Mouse (Mus musculus) lung, postnatal 14 days (tissue): ENCODE measurements around the gene Asic3.
A peak's percentile ranks its signal among the peaks of the same experiment; 100 is the strongest.

Experiments
- DNase-seq: peaks from one replicate; pipeline ENCODE4 v3.0.0; 2021

Gene Asic3

DNA sequence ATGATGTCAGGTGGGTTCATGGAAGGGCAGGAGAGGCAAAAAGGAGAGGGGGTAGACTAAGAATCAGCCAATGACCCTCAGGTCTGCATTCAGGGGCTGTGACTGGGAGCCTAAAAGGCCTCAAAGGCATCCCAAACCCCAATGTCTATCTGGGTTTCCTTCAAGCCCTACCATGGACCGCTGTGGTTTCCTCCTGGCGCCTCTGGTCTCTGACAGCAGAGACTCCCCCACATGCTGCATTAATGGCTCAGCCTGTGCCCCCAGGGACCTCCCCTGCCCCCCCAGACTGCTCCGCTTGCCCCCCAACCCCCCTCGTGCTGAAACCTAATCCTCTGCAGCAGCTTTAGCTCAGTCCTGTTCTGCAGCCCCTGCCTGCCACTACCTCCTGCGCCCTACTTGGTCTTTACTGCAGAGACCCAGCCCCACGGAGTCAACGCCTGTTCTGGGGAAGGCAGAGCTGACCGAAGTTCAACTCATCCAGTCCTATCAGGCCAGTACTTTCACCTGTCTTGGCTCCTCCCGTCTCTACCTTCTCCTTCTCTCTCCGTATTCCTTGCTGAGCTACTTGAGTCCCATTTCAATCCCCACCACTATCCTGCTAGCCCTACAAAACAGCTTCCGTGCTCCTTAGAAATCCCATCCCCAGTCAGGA is at the start of gene Asic3:
Gene Asic3 (plus strand): TSS at position 351 of the 652 bp plus-strand sequence.
- no peak for DNase-seq

DNA sequence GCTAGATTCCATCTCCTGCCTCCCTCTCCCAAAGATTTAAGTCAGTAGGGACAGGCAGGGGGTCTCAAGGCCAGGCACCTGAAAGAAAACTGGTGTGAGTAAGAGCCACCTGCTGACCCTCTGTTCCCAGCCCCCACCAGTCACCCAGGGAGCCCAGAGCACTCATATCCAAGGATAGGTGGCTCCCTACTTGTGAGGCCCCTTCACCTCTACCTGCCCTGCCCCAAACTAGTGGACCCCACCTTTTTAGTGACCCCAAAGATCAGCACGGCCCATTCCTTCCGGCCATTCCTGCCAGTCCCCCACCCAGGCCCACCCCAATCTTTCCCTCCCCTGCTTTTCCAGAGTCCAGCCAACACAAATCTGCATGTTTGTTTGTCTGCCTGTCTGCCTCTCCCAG is 49.7 kb upstream of the Asic3 start:
- DNase-seq: no peak

DNA sequence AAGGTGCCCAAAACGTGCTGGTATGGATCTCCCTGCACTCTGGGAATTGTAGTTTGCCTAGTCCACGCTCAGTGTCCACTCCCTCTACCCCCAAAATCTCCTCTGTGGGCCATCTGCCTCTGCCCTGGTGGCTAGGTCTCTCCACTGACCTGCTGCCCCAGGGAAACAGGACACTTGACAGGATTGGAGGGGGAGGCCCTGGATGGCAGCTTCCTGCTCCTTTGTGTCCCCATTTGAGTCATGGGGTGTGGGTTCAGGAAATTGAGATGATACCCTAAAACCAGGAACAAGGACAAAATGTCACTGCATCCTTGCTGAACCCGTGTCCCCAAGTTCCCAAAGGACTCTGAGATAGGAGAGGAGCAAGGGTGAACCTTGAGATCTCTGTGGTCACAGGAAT is 49.1 kb upstream of the Asic3 start:
- DNase-seq: no peak

DNA sequence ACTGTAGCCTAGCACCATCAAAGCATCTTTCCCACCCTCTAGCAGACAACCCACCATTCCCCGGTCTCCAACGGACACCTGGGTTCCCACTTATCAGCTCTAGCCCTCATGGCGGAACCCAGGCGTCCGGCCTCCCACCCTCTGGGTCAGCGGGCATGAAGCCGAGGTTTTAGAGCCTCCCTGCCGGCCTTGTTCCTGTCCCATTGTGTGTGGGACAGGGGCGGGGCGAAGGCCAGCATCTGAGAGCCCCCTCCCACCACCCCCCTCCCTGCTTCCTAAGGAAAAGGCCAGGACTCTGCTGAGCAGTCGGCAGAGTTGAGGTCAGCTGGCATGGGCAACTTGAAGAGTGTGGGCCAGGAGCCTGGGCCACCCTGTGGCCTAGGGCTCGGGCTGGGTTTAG is 48.7 kb upstream of the Asic3 start, which contains the start of gene Nos3:
Gene Nos3 (plus strand): TSS at position 303 of the 400 bp plus-strand sequence.
- DNase-seq: peak; percentile 56

DNA sequence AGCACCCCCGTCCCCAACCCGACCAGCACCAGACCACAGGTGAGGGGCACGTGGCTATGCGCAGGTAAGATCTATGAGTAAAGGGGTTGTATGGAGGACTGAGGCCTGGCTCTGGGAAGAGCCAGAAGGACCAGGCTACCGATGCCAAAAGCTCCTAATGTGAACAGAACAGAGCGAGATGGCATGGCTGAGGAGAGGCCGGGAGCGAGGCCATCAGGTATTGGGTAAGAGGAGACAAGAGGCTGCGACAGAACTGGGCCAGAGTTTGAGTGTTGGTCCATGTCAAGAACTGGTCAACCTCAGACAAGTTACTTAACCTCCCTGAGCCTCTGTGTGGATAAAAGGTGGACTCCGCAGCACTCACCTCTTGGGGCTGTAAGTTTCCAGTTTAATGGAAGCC is 48.2 kb upstream of the Asic3 start:
- no peak for DNase-seq

DNA sequence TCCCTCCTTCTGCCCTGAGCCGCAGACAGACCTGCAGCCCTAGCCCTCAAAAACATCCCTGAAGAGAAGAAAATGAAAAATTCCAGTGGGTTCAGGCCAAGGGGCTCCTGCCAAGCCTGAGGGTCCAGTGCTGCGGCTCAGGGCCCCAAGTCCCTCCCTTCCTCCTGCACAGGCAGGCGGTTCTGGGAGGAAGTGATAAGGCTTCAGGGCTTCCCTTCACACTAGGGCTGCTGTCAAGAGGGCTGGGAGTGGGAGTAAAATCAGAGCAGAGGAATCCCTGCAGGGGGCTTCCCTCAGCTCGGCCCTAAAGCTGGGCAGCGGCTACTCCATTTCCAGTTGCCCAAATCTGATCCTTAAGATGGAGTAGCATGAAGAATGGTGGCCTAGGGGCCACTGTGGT is 47.7 kb upstream of the Asic3 start:
- DNase-seq: no peak

DNA sequence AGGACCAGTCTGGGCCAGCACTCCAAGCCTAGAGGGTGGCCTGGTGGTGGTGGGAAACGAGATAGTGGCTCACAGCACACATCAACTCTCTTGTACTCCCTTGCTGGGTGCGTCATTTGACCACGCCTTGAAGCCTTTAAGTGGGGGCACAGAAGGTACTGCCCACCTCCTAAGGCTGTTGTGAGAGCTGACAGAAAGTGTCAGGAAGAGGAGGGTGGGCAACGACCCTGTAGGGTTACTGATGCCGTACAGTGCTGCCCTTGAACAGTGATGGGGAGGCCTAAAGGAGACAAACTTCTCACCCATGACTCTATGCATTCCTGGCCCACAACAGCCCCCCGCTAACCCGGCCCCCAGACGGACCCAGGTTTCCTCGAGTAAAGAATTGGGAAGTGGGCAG is 46.8 kb upstream of the Asic3 start:
- no peak for DNase-seq

DNA sequence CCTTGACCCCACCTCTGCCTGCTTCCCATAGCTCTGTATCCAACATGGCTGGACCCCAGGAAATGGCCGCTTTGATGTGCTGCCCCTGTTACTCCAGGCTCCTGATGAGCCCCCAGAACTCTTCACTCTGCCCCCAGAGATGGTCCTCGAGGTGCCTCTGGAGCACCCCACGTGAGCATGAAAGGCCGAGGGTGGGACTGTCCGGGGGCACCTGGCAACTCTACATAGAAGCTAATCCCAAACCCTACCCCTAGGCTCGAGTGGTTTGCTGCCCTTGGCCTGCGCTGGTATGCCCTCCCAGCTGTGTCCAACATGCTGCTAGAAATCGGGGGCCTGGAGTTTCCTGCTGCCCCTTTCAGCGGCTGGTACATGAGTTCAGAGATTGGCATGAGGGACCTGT is 43.4 kb upstream of the Asic3 start:
- no peak for DNase-seq

DNA sequence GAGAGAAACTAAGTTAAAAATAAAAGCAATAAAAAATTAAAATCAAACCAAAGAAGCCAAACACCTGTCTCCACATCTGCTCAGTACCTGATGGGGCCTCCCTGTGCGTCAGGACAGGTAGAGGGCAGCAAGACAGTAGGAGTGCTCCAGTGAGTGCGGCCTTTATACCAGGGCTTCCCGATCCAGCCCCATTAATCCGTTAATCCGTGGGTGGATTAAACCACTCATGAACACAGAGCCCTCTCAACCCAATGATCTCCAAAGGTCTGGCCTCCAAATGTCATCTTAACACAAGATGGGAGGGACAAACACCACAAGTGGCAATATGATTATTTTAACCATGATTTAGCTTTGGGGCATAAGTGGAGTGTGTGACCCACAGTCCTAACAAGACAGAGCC is 39.4 kb upstream of the Asic3 start:
- no peak for DNase-seq

DNA sequence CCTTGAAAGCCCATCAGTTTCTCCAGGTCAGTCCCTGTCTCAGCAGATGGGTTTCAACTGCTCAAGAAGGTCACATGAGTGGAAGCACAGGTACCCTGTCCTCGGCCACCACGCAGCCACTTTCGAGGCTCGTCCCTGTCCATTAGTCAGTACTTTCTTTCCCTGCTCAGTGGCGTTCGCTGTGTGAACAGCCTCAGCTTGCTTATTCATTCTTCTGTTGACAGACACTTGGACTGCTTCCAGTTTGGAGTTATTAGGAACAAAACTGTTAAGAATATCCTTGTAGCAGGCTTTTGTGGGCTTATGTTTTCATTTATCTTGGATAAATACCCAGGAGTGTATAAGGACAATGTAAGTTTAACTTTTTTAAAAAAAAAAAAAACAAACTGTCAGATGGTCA is 39.0 kb upstream of the Asic3 start:
- DNase-seq: no peak

DNA sequence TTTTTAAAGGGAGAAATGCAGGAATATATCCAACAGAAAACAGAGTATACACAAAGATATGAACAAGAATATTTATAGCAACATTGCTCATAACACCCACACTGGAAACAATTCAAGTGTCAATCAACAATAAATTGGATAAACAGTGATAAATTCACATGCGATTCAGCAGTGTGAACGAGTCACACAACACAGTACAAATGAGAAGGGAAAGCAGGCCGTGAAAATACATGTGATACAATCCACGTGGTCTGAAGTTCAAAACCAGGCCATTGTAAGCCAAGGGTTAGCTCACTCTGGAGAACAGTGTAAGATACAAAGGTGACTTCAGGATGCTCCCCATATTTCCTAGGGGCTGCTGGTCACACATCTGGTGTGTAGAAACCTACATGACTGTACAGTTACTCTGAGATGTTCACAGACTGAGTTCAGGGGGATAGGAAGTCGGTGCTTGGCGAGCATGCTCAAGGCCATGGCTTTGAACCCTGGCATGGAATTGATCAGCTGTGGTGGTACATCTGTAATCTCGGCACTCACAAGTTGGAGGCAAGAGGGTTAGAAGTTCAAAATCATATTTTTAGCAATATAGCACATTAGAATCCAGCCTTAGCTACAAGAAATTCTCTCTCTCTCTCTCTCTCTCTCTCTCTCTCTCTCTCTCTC is 38.4 kb upstream of the Asic3 start:
- no peak for DNase-seq

DNA sequence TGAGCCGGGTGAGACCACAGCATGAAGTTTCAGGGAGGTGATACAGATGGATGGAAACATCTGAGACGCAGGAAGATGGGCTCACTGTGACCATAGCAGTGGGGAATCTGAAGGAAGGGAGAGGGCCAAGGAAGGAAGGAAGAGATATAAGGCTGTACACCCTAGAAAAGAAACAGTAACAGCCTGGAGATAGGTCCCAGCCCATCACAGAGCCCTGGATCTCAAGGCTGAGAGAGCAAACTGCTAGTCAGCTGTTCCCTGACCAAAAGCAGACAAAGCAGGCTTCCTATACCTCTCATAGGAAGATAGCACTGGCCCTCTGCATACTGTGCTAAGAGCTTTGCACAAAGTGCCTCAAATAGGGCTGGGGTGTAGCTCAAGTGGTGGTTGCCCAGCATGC is 34.5 kb upstream of the Asic3 start:
- DNase-seq: no peak

DNA sequence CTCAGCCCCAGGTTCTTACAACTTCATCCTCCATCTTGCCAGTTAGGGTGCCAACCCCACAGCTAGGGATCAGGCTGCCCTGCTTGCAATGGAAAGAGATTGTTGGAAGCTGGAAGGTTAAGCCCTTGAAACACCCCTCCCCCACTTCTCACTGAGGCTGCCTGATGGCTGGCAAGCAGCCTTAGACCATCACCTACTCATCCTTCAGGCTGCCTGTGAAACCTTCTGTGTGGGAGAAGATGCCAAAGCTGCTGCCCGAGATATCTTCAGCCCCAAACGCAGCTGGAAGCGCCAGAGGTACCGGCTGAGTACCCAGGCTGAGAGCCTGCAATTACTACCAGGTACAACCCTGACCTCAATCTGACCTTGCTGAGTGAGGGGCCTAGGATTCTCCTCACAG is 33.7 kb upstream of the Asic3 start:
- DNase-seq: no peak

DNA sequence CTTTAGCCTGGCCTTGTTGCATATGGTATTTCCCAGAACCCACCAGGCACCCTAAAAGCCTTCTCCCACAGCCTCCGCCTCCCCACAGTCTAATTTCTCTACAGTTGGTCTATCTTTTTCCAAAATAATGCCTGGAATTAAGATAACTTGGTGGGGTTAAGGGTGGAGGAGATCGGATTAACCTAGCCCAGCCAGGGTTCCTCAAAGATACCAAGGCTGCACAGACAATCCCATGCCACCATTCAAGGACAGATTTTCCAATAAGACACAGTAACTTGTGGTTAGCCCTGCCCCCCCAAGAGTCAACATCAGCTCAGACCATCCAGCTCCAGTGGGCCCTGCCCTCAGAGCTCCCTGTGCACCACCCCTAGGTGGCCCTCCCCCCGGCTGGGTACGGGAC is 32.7 kb upstream of the Asic3 start:
- no peak for DNase-seq

DNA sequence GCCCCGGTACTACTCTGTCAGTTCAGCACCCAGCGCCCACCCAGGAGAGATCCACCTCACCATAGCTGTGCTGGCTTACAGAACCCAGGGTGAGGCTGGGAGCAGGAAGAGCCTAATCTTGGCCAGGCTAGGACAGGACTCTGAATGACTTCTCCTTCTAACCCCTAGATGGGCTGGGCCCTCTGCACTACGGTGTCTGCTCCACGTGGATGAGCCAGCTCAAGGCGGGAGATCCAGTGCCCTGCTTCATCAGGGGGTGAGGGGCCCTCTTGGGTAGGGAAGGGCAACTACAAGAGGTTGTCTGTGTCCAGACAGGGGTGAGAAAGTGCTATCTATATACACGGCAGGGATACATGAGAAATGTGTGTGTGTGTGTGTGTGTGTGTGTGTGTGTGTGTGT is 31.7 kb upstream of the Asic3 start:
- DNase-seq: no peak

DNA sequence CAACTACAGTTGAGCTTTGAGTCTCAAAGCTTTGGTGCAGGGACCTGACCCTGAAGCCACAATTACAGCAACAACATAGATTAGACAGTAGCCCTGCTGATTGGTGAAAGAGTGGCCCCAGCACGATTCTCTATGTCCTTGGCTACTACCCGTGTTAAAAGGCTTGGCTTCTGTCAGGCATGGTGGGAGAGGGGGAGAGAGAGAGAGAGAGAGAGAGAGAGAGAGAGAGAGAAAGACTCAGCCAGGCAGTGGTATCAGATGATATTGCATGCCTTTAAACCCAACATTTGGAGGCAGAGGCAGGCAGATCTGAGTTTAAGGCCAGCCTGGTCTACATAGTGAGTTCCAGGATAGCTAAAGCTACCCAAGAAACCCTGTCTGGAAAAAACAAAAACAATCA is 31.2 kb upstream of the Asic3 start:
- DNase-seq: no peak

DNA sequence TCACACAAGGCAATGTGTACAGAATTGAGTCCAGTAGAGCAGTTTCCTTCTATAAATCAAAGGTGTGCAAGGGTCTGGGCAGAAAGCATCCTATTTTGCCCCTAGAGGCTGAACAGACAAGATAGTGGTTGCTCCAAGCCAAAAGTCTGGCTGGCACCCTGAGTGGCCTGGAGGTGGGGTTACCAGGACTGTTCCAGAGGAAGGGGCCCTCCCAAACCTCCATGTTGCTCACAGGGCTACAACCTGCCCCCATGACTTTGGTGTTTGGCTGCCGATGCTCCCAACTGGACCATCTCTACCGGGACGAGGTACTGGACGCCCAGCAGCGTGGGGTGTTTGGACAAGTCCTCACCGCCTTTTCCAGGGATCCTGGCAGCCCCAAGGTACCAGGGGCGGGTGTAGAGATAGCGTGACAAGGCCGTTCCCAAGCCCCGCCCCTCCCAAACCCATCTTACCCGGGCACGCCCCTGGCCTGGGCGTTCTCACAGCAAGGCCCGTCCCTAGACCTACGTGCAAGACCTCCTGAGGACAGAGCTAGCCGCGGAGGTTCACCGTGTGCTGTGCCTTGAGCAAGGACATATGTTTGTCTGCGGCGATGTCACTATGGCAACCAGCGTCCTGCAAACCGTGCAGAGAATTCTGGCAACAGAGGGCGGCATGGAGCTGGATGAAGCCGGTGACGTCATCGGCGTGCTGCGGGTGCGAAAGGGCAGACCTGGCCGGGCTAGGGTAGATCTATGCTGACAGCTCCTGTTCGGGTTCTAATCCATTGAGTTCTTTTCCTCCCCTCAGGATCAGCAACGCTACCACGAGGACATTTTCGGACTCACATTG is 29.9 kb upstream of the Asic3 start:
- DNase-seq: peak; percentile 92

DNA sequence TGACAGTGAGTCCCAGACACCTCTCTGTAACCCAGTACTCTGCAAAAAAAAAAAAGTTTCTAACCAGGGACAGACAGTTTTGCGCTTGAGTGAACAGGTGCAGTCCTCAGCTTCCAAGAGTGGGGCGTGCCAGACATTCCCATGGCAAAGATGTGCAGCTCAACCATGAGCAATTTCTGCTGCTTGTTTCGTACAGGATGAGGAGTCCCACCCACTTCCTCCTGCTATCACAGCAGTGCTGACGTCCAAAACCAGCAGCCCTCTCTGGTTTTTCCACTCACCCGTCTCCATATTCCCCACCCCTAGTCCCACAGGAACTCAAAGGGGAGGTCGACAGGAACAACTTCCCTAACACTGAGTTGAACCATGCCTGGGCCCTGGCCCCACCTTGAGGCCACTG is 28.8 kb upstream of the Asic3 start:
- DNase-seq: no peak

DNA sequence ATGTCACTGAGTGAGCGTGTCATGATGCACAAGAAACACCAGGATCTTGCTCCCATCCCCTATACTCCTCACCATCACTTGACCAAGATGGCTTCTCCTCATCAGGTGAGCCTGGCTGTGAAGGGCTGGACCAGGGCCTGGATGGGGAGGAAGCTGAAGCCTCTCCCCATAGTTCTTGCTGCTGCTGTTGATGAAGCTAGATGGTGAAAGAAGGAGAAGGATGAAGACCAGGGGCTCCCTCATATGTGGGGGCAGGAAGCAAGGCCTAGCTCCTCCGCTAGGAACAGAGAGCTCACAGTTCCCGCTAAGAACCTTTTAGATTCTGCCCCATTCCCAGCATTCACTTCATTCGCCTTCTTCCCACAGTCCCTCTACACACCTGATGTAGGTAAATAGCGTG is 27.8 kb upstream of the Asic3 start:
- no peak for DNase-seq

DNA sequence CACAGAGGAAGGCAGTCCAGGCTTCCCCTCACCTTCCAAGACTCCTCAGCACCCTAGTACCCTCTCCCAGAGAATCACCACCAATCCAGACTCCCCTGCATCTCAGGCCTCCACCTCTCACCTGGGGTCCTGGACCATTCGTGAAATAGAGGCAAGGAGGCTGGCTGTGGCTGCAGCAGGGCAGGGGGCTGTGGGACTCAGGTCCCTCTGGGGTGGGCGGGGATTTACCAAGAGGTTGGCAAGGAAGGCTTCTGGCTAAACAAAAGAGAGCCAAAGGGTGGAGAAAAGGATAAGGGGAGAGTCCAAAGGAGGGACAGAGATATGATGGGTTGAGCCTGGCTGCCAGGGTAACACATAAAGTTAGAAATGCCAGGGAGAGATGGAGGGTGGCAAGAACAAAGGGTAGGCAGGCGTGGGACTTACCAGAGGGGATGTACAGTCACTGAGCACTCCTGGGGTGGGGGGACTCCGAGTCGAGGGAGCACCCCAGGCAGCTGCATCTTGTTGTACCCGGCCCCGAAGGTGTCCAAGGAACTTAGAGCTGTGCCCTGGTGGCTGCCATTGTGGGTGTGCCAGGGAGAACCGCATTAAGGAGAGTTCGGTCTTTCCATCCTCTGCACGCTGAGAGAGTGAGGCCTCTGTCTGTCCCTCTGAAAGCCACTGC is 27.2 kb upstream of the Asic3 start:
- DNase-seq: no peak

DNA sequence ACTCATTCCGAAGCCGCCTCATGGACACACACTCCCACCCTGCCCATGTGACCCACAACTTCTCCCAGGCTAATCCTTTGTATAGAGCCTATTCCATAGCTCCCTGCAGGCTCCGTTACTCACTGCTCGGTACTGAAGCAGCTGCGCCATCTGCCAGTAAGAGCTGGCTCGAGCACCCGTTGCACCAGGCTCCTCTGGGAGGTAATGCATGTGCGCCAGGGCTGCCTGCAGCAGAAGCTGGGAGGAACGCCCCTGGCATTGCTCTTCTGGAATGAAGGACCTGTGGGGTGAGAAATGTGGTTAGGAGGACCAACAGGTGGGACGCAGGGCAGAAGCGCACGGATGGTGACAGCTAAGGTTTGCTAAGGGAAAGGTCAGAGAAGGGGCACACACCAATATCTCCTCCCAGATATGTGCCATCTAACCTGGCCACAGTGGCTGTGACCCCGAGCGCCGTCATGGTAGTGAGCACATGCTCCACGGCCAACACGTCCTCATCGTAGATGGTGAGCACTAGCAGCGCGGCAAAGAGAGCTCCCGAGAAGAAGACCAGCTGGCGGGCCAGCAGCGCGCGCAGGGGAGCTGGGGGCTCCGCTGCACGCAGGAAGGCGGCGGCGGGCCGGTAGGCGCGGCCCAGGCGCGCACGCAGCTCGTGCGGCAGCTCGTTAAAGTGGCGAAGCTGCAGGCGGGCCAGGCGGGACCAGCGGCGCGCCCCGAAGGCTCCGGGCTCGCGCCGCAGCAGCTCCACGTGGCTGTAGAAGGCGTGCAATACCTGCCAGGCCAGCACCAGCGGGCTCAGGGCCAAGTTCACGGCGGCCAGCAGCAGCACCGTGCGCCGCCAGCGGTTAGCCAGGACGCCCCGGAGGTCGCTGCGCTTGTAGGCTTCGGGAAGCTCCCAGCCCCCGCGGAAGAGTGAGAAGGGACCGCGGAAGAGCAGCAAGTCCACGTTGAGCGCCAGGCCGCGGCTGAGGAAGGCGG is 25.6 kb upstream of the Asic3 start:
- peak; percentile 61 for DNase-seq

DNA sequence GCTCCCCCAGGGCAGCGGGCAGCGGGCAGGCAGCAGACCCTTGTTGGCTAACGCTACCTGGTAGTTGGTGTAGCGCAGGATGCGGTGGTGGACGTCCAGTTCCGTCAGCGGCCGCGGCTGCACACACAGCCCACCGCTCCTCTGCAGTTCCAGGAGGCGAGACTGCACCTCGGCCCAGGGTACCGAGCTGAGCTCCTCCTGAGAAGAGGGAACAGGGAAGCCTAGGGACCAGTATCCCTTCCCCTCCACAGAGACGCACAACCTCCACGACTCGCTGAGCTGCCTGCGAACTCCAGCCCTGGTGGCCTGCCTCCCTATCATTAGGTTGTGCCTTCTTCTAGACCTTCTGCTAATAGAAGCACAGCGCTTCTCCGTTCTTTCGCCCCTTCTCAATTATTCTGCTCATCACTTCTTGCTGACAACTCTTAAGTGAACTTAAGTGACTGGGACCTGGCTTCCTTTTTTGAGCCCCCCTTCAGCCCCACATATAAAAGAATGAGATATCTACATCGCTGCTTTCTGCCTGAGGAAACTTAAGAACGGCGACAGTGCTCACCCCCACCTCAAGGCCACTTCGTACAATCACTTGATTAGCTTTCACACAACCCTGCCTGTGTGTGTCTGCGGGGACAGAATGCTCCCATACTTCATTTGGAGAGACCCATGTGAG is 24.8 kb upstream of the Asic3 start:
- DNase-seq: no peak
